Mouse (Mus musculus): Measurements from ENCODE around the gene Wipf3. TPM values are rescaled to one million over a fixed set of nuclear protein-coding genes. Genes with fewer than 3 reads are reported as not detected.

Wipf3 gene
- polyA plus RNA-seq, 1 experiment = 1.1 TPM

DNA sequence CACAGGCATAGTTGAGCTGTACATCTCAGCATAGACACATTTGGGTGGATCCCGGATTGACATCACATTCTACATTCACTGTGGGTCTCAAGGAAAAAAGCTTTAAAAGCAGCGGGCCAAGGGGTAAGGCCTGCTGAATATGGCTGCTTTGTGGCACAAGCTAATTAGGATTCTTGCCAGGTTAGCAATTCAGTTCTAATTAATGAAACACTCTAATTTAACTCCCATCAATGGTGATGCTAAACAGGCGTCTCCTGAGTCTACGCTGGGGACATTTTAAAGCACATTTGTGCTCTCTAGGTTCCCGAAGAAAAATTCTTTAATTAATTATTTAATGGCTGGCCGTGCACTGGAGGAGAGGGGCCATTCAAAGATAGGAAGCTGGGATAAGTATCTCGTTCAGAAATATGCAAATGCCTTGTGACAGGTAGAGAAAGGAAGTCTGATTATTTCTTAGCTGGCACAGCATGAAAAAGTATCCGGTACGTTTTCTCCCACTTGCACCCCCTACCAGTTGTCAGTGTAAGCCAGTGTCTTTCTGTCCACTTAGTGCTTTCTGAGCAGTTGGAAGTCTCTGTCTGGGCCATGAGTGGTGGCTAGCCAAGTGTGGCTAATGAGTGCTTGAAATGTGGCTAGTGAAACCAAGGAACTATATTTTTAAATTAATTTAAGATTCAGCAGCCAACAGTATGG is 123.5 kb downstream of the Wipf3 start:
- no peak overlapping the region for H3K27ac ChIP-seq (replicated peaks; ENCODE audit: low read depth, low read length)
- no peak overlapping the region for H3K4me3 ChIP-seq (ENCODE audit: insufficient read depth, low read depth, low read length)
- peaks cover 3% of the 10 kb centered on the region; the same call in 1 of the 2 replicates for H3K4me1 ChIP-seq (ENCODE audit: control insufficient read depth, insufficient read depth, insufficient read length, low read length)

Other genes starting within 250 kb of the Wipf3 start
- not detected in 2 replicates for gene Prr15, start 103.8 kb upstream of the Wipf3 start, polyA plus RNA-seq (2012; ENCODE audit: insufficient read depth, insufficient read length, missing spikeins)
- gene Scrn1, start 136.9 kb downstream of the Wipf3 start, polyA plus RNA-seq (2012; ENCODE audit: insufficient read depth, insufficient read length, missing spikeins) = 0.71 and 1.4 TPM in 2 replicates
- 6.5 and 8.2 TPM in 2 replicates for gene Plekha8, start 165.5 kb downstream of the Wipf3 start, polyA plus RNA-seq (2012; ENCODE audit: insufficient read depth, insufficient read length, missing spikeins)
- 5.7 and 7.4 TPM in 2 replicates for gene Fkbp14, start 167.7 kb downstream of the Wipf3 start, polyA plus RNA-seq (2012; ENCODE audit: insufficient read depth, insufficient read length, missing spikeins)

Measured in brown adipose tissue, adult 24 weeks (tissue).